Mouse (Mus musculus) hindbrain, embryonic 11.5 days (tissue): Measurements from ENCODE around the gene Slc35a5. TPM values are rescaled to one million over a fixed set of nuclear protein-coding genes. Genes with fewer than 3 reads are reported as not detected.

Experiments
- ATAC-seq: fragments of 200-750 bp; cut with Nextera tagmentation; 2 replicates; pipeline ENCODE4 v1.8.0; 2017; ENCODE audit warnings: mild to moderate bottlenecking, moderate TSS enrichment, moderate library complexity; ENCODE audit not compliant: low FRiP score
- DNase-seq: peaks from one replicate; pipeline ENCODE4 v3.0.0-alpha.2; 2015; ENCODE audit warnings: low spot score
- H3K27ac ChIP-seq: fragments of 300-500 bp; sonication (generic); 2 replicates; pipeline ENCODE4 v1.5.1; 2014; ENCODE audit warnings: mild to moderate bottlenecking, low read depth, low read length
- H3K27me3 ChIP-seq: fragments of 300-500 bp; sonication (generic); 2 replicates; pipeline ENCODE4 v1.6.1; 2014; ENCODE audit warnings: mild to moderate bottlenecking, low read length, moderate library complexity, mixed read lengths; ENCODE audit not compliant: control insufficient read depth, insufficient read depth
- H3K36me3 ChIP-seq: fragments of 300-500 bp; sonication (generic); 2 replicates; pipeline ENCODE4 v1.6.1; 2014; ENCODE audit warnings: mild to moderate bottlenecking, low read length, moderate library complexity, mixed read lengths; ENCODE audit not compliant: control insufficient read depth, insufficient read depth
- H3K4me1 ChIP-seq: fragments of 300-500 bp; sonication (generic); replicated peaks from 2 replicates; pipeline ENCODE4 v1.6.1; 2014; ENCODE audit warnings: low read length, mixed read lengths; ENCODE audit not compliant: control insufficient read depth, insufficient read depth
- H3K4me2 ChIP-seq: fragments of 300-500 bp; sonication (generic); replicated peaks from 2 replicates; pipeline ENCODE4 v1.6.1; 2014; ENCODE audit warnings: mild to moderate bottlenecking, low read depth, low read length
- H3K4me3 ChIP-seq: fragments of 300-500 bp; sonication (generic); 2 replicates; pipeline ENCODE4 v1.5.1; 2014; ENCODE audit warnings: low read depth, low read length
- H3K9ac ChIP-seq: fragments of 300-500 bp; sonication (generic); 2 replicates; pipeline ENCODE4 v1.6.1; 2014; ENCODE audit warnings: low read depth, low read length
- H3K9me3 ChIP-seq: fragments of 300-500 bp; sonication (generic); 2 replicates; pipeline ENCODE4 v1.6.1; 2016; ENCODE audit warnings: low read length; ENCODE audit not compliant: control insufficient read depth
- WGBS: fragments of 180-500 bp; shearing (Covaris S2); extraction: QIAGEN DNeasy Blood & Tissue Kit; methylation state at CpG from one replicate; pipeline ENCODE4 v1.1.7; 2014; 5-methylcytosine and 5-hydroxymethylcytosine counted together
- polyA plus RNA-seq: library from polyadenylated mRNA; unstranded; fragments of >200 nt; fragmentation: Nextera tagmentation; extraction: Ambion mirVana; gene quantifications from 2 replicates; pipeline ENCODE4 v1.2.1, GENCODE M21; 2014

The Slc35a5 gene
- polyA plus RNA-seq, 1 experiment from 2014 or later = 20.1 TPM

- Histone ChIP-seq H3K27me3 (no peaks in the 10 kb centered on the region), H3K4me1 (no peaks in the 10 kb centered on the region), H3K36me3 (no peaks in the 10 kb centered on the region), H3K9ac (no peak overlapping the region), H3K4me2 (no peak overlapping the region), H3K9me3 (no peaks in the 10 kb centered on the region), H3K27ac (no peak overlapping the region), H3K4me3 (no peak overlapping the region)
- DNase-seq = peak; percentile 85
- 15% methylated on average over 10 of the region's 10 CpGs for WGBS
- peak; percentile 82 for ATAC-seq
Observed at GRCm38 (mm10) chr16:45090005-45090404, 68.5 kb downstream of the Slc35a5 start.

Other genes starting within 250 kb of the Slc35a5 start
- gene Cd200r3, start 215.0 kb downstream of the Slc35a5 start, polyA plus RNA-seq = not detected in 2 replicates
- 19.0 and 22.7 TPM in 2 replicates for gene Ccdc80, start 65.3 kb downstream of the Slc35a5 start, polyA plus RNA-seq
- gene Atg3, start 79 bp upstream of the Slc35a5 start, polyA plus RNA-seq = 44.4 and 46.3 TPM in 2 replicates
- 0.49 and 0.73 TPM in 2 replicates for gene Btla, start 65.6 kb upstream of the Slc35a5 start, polyA plus RNA-seq